Mouse (Mus musculus) hindbrain, postnatal 0 days (tissue): ENCODE results near the gene Syt17. TPM values are rescaled to one million over a fixed set of nuclear protein-coding genes. Genes with fewer than 3 reads are reported as not detected.

ENCODE experiments used
- ATAC-seq: fragments of 200-750 bp; cut with Nextera tagmentation; 2 replicates; pipeline ENCODE4 v1.8.0; 2017; ENCODE audit warnings: mild to moderate bottlenecking, moderate TSS enrichment, moderate library complexity
- DNase-seq: peaks from one replicate; pipeline ENCODE4 v3.0.0-alpha.2; 2015; ENCODE audit warnings: low spot score
- H3K27ac ChIP-seq: fragments of 300-500 bp; sonication (generic); 2 replicates; pipeline ENCODE4 v1.5.1; 2014; ENCODE audit warnings: mild to moderate bottlenecking
- H3K27me3 ChIP-seq: fragments of 300-500 bp; sonication (generic); 2 replicates; pipeline ENCODE4 v1.6.1; 2014; ENCODE audit warnings: low read length, mixed read lengths; ENCODE audit not compliant: insufficient read depth
- H3K36me3 ChIP-seq: fragments of 300-500 bp; sonication (generic); 2 replicates; pipeline ENCODE4 v1.6.1; 2014; ENCODE audit warnings: low read length, mixed read lengths; ENCODE audit not compliant: insufficient read depth
- H3K4me1 ChIP-seq: fragments of 300-500 bp; sonication (generic); 2 replicates; pipeline ENCODE4 v1.6.1; 2014; ENCODE audit warnings: antibody characterized with exemption, low read length, mixed read lengths; ENCODE audit not compliant: insufficient read depth
- H3K4me2 ChIP-seq: fragments of 300-500 bp; sonication (generic); 2 replicates; pipeline ENCODE4 v1.6.1; 2014; ENCODE audit warnings: low read depth, mild to moderate bottlenecking, low read length, moderate library complexity, mixed read lengths
- H3K4me3 ChIP-seq: fragments of 300-500 bp; sonication (generic); 2 replicates; pipeline ENCODE4 v1.5.1; 2014; ENCODE audit warnings: low read length
- H3K9ac ChIP-seq: fragments of 300-500 bp; sonication (generic); replicated peaks from 2 replicates; pipeline ENCODE4 v1.6.1; 2014; ENCODE audit warnings: mild to moderate bottlenecking, low read length, moderate library complexity, mixed read lengths
- H3K9me3 ChIP-seq: fragments of 300-500 bp; sonication (generic); 2 replicates; pipeline ENCODE4 v1.6.1; 2016; ENCODE audit warnings: low read length, mixed read lengths
- CTCF ChIP-seq: IDR thresholded peaks from 2 replicates; pipeline ENCODE4 v1.5.1; 2016; ENCODE audit warnings: antibody characterized with exemption, control low read depth, low read depth
- WGBS: fragments of 180-500 bp; shearing (Covaris S2); extraction: QIAGEN DNeasy Blood & Tissue Kit; methylation state at CpG from one replicate; pipeline ENCODE4 v1.1.7; 2014; 5-methylcytosine and 5-hydroxymethylcytosine counted together
- polyA plus RNA-seq: library from polyadenylated mRNA; unstranded; fragments of >200 nt; fragmentation: Nextera tagmentation; extraction: Ambion mirVana; gene quantifications from 2 replicates; pipeline ENCODE4 v1.2.1, GENCODE M21; 2015
- total RNA-seq: library from RNA; depleted of rRNA; stranded (reverse); fragments of >200 nt; gene quantifications from 2 replicates; pipeline ENCODE4 v1.2.3, GENCODE M21; 2014

Gene Syt17
- total and polyA plus RNA-seq, 2 experiments from 2014 or later: 30.7 to 50.9 TPM

GRCm38 (mm10) chr7:118380056-118380455, 68.0 kb downstream of the Syt17 start:
- DNase-seq (no peak), ATAC-seq (no peak)
- Histone ChIP-seq H3K27ac (no peak overlapping the region), H3K4me2 (no peak overlapping the region), H3K4me1 (no peaks in the 10 kb centered on the region), H3K9me3 (no peaks in the 10 kb centered on the region), H3K4me3 (no peak overlapping the region), H3K36me3 (no peaks in the 10 kb centered on the region), H3K27me3 (no peaks in the 10 kb centered on the region), H3K9ac (no peak overlapping the region)
- WGBS: 88% methylated on average over 3 of the region's 3 CpGs
- no peak for TF ChIP-seq CTCF

- WGBS: 93% methylated on average over 4 of the region's 4 CpGs
- Histone ChIP-seq H3K4me3 (no peak overlapping the region), H3K9me3 (no peaks in the 10 kb centered on the region), H3K27ac (no peak overlapping the region), H3K4me1 (no peaks in the 10 kb centered on the region), H3K36me3 (no peaks in the 10 kb centered on the region), H3K9ac (no peak overlapping the region), H3K4me2 (no peak overlapping the region), H3K27me3 (no peaks in the 10 kb centered on the region)
- DNase-seq (no peak), ATAC-seq (no peak)
- no peak for TF ChIP-seq CTCF
Observed at GRCm38 (mm10) chr7:118376590-118376989, 71.4 kb downstream of the Syt17 start.

GRCm38 (mm10) chr7:118375341-118375740, 72.7 kb downstream of the Syt17 start:
- Histone ChIP-seq H3K4me3 (no peak overlapping the region), H3K9ac (no peak overlapping the region), H3K9me3 (no peaks in the 10 kb centered on the region), H3K4me1 (no peaks in the 10 kb centered on the region), H3K4me2 (no peak overlapping the region), H3K27me3 (no peaks in the 10 kb centered on the region), H3K36me3 (no peaks in the 10 kb centered on the region), H3K27ac (no peak overlapping the region)
- WGBS: 90% methylated on average over 3 of the region's 3 CpGs
- ATAC-seq (no peak), DNase-seq (no peak)
- no peak for TF ChIP-seq CTCF

- DNase-seq (no peak), ATAC-seq (no peak)
- no peak overlapping the region for H3K27ac ChIP-seq
- H3K27me3 ChIP-seq: no peaks in the 10 kb centered on the region
- no peaks in the 10 kb centered on the region for H3K9me3 ChIP-seq
- H3K4me2 ChIP-seq: no peak overlapping the region
- no peak for TF ChIP-seq CTCF
- no peak overlapping the region for H3K9ac ChIP-seq
- H3K4me1 ChIP-seq: no peaks in the 10 kb centered on the region
- H3K4me3 ChIP-seq: no peak overlapping the region
- 96% methylated on average over 5 of the region's 5 CpGs for WGBS
- no peaks in the 10 kb centered on the region for H3K36me3 ChIP-seq
Observed at GRCm38 (mm10) chr7:118371361-118371760, 76.7 kb downstream of the Syt17 start.

GRCm38 (mm10) chr7:118369705-118370104, 78.3 kb downstream of the Syt17 start:
- DNase-seq: no peak
- Histone ChIP-seq H3K27me3 (no peaks in the 10 kb centered on the region), H3K4me3 (no peak overlapping the region), H3K36me3 (no peaks in the 10 kb centered on the region), H3K27ac (no peak overlapping the region), H3K9me3 (no peaks in the 10 kb centered on the region), H3K9ac (no peak overlapping the region), H3K4me2 (no peak overlapping the region), H3K4me1 (peaks cover under 1% of the 10 kb centered on the region; the same call in 1 of the 2 replicates)
- TF ChIP-seq CTCF: no peak
- 65% methylated on average over 2 of the region's 2 CpGs for WGBS
- no peak for ATAC-seq

- Histone ChIP-seq H3K27ac (no peak overlapping the region), H3K36me3 (no peaks in the 10 kb centered on the region), H3K4me2 (no peak overlapping the region), H3K27me3 (no peaks in the 10 kb centered on the region), H3K4me3 (no peak overlapping the region), H3K4me1 (peaks cover 5% of the 10 kb centered on the region; the same call in 1 of the 2 replicates), H3K9me3 (no peaks in the 10 kb centered on the region), H3K9ac (no peak overlapping the region)
- no peak for TF ChIP-seq CTCF
- 89% methylated on average over 3 of the region's 3 CpGs for WGBS
- ATAC-seq (no peak), DNase-seq (no peak)
Observed at GRCm38 (mm10) chr7:118365902-118366301, 82.1 kb downstream of the Syt17 start.

- no peak for DNase-seq
- Histone ChIP-seq H3K4me3 (no peak overlapping the region), H3K9me3 (no peaks in the 10 kb centered on the region), H3K27me3 (no peaks in the 10 kb centered on the region), H3K4me2 (no peak overlapping the region), H3K9ac (no peak overlapping the region), H3K36me3 (no peaks in the 10 kb centered on the region), H3K27ac (no peak overlapping the region), H3K4me1 (peaks cover 5% of the 10 kb centered on the region; the same call in 1 of the 2 replicates)
- TF ChIP-seq CTCF: no peak
- no peak for ATAC-seq
- 83% methylated on average over 6 of the region's 6 CpGs for WGBS
Observed at GRCm38 (mm10) chr7:118365251-118365650, 82.8 kb downstream of the Syt17 start.
